Mouse (Mus musculus) gastrocnemius, adult 18-20 months (tissue): ENCODE data around the gene Dbn1. TPM values are rescaled to one million over a fixed set of nuclear protein-coding genes. Genes with fewer than 3 reads are reported as not detected.

Experiments used
- DNase-seq: peaks from one replicate; pipeline ENCODE4 v3.0.0; 2021; ENCODE audit warnings: low spot score
- total RNA-seq, 2 experiments: library from RNA; stranded (reverse); gene quantifications; 2 replicates each; pipeline ENCODE4 v1.2.3; 2021

The Dbn1 gene
- total RNA-seq, 2 experiments from 2014 or later, result 4.0 to 6.2 TPM

DNA sequence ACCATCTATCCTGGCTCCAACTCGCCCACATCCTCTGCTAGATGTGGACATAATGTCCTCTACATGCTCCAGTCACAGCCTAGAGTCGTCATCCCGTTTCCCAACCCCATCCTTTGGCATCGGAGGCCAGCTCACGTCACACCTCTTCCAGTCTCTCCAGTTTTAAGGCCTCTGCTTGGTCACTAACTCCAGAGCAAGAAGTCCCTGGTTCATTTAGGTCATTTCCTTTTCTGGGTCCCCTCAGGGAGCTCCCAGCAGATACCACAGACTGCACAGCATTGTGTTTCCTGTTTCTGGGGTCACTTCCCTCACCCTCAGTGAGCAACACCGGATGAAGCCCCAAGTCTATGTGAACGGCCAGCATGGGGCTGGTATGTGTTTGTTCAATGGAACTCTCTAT is 8.9 kb downstream of the Dbn1 start:
- DNase-seq, result no peak

DNA sequence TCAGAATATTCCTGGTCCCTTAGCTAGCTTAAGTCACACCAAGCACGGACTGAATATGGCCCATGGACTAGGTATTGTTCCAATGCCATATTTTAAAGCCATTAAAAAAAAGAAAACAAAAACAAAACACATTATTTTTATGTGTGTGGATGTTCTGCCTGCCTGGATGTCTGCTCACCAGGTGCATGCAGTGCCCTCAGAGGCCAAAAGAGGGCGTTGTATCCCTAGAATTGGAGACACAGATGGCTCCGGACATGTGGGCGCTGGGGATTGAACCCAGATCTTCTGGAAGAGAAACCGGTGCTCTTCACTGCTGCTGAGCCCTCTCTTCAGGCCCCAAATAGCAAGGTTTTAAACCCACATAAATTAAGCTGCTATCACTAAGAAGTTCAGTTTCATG is 9.9 kb downstream of the Dbn1 start:
- DNase-seq, result no peak

GRCm38 (mm10) chr13:55477492-55477891 is 10.4 kb downstream of the Dbn1 start:
- no peak for DNase-seq

- no peak for DNase-seq
These were observed 11.7 kb downstream of the Dbn1 start for GRCm38 (mm10) chr13:55476256-55476655.

- DNase-seq, result no peak
These were observed 12.2 kb downstream of the Dbn1 start for GRCm38 (mm10) chr13:55475750-55476149.

GRCm38 (mm10) chr13:55474621-55475069 is 13.3 kb downstream of the Dbn1 start:
- no peak for DNase-seq

GRCm38 (mm10) chr13:55473961-55474360 is 13.9 kb downstream of the Dbn1 start:
- no peak for DNase-seq

DNA sequence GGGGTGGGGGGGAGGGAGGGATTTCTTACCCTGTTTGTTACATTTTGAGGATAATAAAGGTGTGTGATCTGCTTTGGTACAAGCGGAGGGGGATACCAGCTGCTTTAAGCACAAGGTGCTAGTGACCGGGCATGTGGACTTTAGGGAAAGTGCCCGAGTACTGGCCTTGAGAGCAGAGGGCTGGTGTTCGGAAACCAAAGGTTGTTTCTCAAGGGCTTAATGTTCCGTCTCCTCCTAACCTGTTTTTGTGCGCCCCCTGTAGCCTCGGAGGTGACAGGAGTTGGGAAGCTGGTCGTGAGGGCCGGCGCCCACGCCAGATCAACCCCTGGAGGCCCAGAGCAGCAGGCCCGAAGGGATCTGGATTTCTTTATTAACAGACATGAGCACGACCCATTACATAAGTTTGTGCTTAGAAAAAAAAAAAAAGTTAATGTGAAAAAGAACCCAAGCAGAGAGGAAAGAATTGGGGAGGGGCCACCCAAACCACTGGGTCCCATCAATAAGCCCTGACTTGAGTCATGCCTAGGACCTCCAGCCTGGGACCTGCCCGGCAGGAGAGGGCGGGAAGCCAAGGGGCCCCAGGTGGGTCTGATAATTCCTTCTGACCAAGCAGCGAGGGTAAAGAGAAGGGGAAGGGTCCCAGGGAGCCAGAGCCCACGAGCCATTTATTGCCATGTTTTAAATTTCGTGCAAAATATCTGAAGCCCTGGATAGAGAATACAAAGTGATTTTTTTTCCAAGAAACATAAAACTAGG is 14.7 kb downstream of the Dbn1 start:
- no peak for DNase-seq

- no peak for DNase-seq
These were observed 15.5 kb downstream of the Dbn1 start for GRCm38 (mm10) chr13:55472132-55473022.

- DNase-seq, result no peak
These were observed 16.1 kb downstream of the Dbn1 start for GRCm38 (mm10) chr13:55471819-55472131.

DNA sequence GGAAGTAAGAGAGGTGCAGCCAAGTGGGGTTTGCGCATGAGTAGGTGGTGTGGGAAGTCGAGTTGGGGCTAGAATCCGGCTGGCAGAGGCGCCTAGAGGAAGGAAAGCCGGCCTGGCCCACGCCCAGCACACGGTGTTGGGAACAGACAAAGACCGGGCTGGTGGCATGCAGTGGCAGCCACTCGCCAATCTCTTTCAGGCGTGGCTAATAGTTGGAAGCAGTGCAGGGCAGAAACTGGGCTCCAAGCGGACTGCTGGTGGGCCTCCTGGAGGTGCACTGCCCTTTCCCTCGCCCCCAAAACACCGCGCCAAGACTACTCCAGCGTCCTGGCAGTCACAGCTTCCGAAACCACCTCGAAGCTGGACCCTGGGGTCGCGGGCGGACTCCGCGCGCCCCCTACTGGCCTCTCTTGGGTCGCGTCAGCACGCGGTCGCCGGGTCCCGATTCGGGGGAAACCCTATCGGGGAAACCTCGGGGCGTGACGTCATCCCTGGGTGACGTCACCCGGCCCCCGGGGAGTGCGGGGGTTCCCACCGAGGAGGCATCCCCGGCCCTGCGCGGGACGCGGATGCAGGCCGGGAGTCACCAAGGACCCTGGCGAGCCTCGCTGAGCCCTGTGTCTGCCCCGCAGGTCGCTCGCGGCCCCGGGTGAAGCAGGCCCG is 16.6 kb downstream of the Dbn1 start:
- DNase-seq, result peak; percentile 81

DNA sequence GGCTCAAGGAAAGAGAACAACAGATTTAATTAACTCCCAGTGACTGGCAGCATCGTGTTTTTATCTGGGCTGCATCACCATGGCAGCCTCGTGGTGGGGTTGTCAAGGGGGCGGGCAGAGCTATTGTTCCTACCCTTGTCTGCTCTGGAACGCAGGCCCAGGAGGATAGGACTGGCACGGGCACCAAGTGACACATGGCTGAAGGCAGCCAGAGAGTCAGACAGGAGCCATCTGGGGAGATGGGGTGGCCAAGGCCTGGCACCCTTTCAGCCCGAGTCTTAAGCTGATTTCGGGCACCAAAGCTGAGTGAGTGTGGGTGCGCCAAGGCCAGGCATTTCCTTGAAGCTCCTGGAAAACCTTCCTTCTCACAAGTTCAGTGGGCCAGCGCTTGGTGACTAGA is 17.5 kb downstream of the Dbn1 start:
- DNase-seq, result no peak

- DNase-seq, result peak; percentile 49
These were observed 18.9 kb downstream of the Dbn1 start for GRCm38 (mm10) chr13:55468851-55469560.

DNA sequence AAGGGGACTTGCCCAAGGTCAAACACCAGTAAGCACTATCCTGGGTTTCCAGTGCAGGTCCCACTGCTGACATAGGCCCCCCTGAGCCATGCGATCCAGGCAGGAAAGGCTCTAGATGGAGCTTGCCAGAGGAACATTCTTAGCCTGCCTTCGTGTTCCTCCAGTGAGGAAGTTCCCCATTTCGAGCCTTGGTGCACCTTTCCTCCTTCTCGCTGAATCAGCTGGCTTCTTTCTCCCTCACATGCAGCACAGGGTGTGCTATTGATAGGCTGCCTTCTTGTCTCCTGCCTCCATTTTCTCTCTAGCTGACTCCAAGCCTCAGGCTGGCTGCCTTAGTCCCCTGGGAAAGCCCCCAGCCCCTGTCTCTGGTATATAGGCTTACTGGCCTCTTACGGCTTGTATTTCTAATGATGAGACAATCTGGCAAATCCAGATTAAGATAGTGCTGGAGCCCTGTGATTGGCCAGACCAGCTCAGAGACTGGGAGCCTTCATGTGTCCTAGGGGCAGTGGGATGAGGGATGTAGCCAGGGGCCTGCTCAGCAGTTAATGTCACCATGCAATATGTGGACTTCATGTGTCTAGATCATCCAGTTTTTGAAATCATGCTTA is 22.0 kb downstream of the Dbn1 start:
- no peak for DNase-seq

DNA sequence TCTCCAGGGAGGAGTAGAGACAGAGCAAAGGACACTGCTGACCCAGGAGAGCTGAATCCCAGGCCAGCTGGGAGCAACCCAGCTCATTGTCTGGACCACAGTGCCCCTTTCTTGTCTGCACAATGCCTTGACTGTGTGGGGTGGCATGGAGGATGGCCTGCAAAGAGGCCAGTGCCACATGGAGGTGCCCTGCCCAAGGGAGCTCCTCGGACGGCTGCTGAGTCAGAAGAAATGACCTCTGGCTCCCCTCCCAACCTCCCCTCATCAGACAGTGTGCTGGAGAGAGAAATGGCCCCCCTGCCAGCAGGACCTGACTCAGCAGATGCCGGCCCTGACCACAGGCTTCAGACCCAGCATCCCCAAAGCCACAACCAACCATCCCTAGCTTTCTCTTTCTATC is 22.7 kb downstream of the Dbn1 start:
- DNase-seq, result no peak

DNA sequence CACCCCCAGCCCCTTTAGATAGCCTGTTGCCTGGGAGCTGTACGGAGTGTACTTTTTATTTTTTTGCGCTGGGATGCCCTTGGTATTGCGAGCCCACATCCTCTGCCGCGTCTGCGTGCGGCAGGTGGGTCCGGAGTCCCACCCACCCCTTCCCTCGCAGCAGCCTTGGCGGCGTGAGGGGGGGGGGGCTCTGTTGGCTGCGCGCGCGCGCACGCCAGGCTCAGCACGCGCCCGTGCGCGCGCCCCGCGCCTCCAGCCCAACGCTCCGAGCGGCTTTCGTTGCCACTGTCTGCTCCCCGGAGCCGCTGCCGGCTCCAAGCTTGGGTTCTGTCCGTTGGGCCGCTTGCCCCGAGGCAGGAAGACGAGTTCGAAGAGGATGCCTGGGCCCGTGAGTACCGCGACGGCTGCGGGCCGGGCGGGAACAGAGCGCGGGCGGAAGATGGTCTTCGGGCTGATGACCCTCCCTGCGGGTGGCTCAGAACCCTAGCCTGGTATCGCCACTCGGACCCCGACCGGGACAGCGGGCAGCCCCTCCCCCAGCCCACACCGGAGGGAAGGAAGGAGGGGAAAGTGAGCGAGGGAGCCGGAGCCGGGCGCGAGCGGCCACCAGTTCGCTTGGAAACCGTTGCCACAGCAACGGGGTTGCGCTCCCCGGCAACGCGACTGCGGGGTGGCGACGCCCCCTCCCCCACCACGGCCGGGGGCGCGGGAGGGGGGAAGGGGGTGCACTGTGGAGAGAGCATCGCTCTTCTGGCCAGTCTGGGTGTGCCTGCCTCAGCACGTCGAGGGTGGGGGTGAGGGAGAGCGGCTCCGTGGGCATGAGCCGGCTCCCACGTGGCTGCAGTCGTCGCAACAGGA is 23.7 kb downstream of the Dbn1 start, which contains the start of gene Prr7:
Gene Prr7, plus strand, starts transcription at position 241 of the 858 bp plus-strand sequence.
- no peak for DNase-seq

GRCm38 (mm10) chr13:55463399-55464026 is 24.4 kb downstream of the Dbn1 start:
- no peak for DNase-seq

DNA sequence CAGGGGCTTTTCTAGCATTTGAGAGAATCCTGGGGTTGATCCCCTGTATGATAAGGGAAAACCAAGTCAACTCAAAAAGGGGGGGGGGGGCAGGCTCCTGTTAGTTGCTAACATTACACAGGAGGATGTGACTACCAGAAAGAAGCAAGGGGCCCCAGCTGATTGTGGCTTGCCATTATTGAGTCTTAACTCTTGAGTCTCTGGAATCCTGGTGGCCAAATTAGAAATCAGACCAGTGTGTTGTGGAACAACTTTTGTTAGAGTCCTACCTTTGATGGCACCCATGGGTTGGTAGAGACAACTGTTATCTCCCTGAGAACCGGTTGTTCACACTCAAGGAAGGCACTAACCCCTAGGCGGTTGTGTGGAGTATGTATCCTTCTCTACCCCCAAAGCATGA is 24.9 kb downstream of the Dbn1 start:
- no peak for DNase-seq

DNA sequence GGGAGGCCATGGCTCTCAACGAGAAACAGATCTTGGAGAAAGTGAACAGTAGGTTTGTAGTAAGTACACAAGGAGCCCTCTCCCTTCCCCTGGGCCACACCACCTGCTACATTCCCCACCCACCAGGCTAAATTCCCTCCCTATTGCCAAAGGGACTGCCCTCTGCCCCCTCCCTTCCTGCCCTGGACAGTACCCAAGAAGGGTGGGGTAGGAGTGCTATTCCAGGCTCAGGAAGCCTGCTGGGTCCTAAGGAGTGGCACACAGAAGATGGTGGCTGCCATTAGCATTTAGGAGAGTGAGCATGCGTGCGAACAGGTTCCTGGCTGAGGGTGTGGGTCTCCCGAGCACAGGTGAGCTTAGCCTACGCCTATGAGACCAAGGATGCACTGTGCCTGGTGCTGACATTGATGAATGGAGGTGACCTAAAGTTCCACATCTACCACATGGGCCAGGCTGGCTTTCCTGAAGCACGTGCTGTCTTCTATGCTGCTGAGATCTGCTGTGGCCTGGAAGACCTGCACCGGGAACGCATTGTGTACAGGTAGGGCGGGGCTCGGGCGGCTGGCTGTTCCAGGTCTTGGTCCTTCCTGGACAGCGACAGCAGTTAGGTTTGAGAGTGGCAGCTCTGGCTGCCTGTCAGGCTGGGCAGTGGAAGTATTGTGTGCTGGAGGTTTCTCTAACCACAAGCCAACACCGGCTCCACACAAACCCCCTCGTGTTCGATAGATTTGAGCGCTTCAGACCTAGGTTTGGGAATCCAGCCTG is 35.9 kb downstream of the Dbn1 start:
- DNase-seq, result peak; percentile 65
